In the genomic region with DNA sequence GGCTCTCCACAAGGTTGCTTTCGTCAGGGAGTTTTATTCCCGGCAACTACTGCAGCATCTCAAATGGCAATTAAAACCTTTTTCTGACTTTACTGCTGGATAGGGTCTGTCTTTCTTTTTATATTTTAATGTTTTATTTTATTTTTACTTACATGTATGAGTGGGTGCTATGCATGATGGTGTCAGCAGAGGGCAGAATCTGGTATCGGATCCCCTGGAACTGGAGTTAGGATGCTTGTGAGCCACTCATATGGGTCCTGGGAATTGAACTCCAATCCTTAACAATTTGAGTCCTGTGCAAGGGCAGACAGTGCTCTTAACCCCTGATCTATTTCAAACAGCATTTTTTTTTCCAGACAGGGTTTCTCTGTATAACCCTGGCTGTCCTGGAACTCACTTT, we compare ENCODE assay signal across 17 mouse cellular contexts. TPM values are rescaled to one million over a fixed set of nuclear protein-coding genes. Genes with fewer than 3 reads are reported as not detected.
DNase-seq lines count a peak whose midpoint lies in the region; ATAC-seq and TF ChIP-seq lines count a peak whose summit lies in the region.
"Had no signal": no experiment of that assay in that cellular context is flagged by ENCODE, and none has a peak within 500 bp of the region (broad histone marks: within the 10 kb centered on the region; RNA-seq: fewer than 3 reads in every experiment).

No protein-coding gene starts in this region.

- H3K4me2 ChIP-seq in intestine, postnatal 0 days (replicated peaks; ENCODE audit: low read depth), result no peak overlapping the region
- no peak overlapping the region for H3K4me2 ChIP-seq in intestine, embryonic 15.5 days (replicated peaks)
- H3K4me2 ChIP-seq in neural tube, embryonic 11.5 days (ENCODE audit: low read depth), result no peak overlapping the region
- H3K4me2 ChIP-seq in neural tube, embryonic 15.5 days, result no peak overlapping the region
- H3K4me2 ChIP-seq: forebrain, embryonic 12.5 days; heart, embryonic 15.5 days; liver, embryonic 13.5 days had no signal

- H3K9ac ChIP-seq in intestine, postnatal 0 days (ENCODE audit: low read depth, low read length), result no peak overlapping the region
- H3K9ac ChIP-seq in intestine, embryonic 15.5 days, result no peak overlapping the region
- no peak overlapping the region for H3K9ac ChIP-seq in neural tube, embryonic 11.5 days (ENCODE audit: low read length)
- H3K9ac ChIP-seq in neural tube, embryonic 15.5 days (replicated peaks), result no peak overlapping the region
- H3K9ac ChIP-seq: forebrain, embryonic 12.5 days; heart, embryonic 15.5 days; liver, embryonic 13.5 days had no signal

- no peaks in the 10 kb centered on the region for H3K9me3 ChIP-seq in intestine, postnatal 0 days (ENCODE audit: control insufficient read depth)
- H3K9me3 ChIP-seq in intestine, embryonic 15.5 days, result no peaks in the 10 kb centered on the region
- H3K9me3 ChIP-seq in neural tube, embryonic 11.5 days (ENCODE audit: control insufficient read depth, low read length), result no peaks in the 10 kb centered on the region
- H3K9me3 ChIP-seq in neural tube, embryonic 15.5 days (replicated peaks), result no peaks in the 10 kb centered on the region; the same call in 1 of the 2 replicates
- H3K9me3 ChIP-seq: forebrain, embryonic 12.5 days; heart, embryonic 15.5 days; hindbrain, embryonic 10.5 days; liver, embryonic 13.5 days had no signal

- peak; percentile 53 for TF ChIP-seq CTCF in intestine, postnatal 0 days (IDR thresholded peaks at IDR 0.05; ENCODE audit: low read depth)

- no peaks in the 10 kb centered on the region for H3K4me1 ChIP-seq in intestine, postnatal 0 days (replicated peaks; ENCODE audit: control insufficient read depth, insufficient read depth, low read length)
- no peaks in the 10 kb centered on the region for H3K4me1 ChIP-seq in intestine, embryonic 15.5 days (replicated peaks)
- no peaks in the 10 kb centered on the region for H3K4me1 ChIP-seq in neural tube, embryonic 11.5 days (ENCODE audit: control insufficient read depth, insufficient read depth, low read length)
- H3K4me1 ChIP-seq in neural tube, embryonic 15.5 days, result no peaks in the 10 kb centered on the region
- H3K4me1 ChIP-seq: forebrain, embryonic 12.5 days; heart, embryonic 15.5 days; hindbrain, embryonic 10.5 days; liver, embryonic 13.5 days had no signal

- H3K27ac ChIP-seq in intestine, postnatal 0 days (ENCODE audit: low read depth, low read length), result no peak overlapping the region
- no peak overlapping the region for H3K27ac ChIP-seq in intestine, embryonic 15.5 days
- no peak overlapping the region for H3K27ac ChIP-seq in neural tube, embryonic 11.5 days (ENCODE audit: low read depth, low read length)
- no peak overlapping the region for H3K27ac ChIP-seq in neural tube, embryonic 15.5 days (replicated peaks)
- H3K27ac ChIP-seq: forebrain, embryonic 12.5 days; heart, embryonic 15.5 days; hindbrain, embryonic 10.5 days; liver, embryonic 13.5 days had no signal

- no peaks in the 10 kb centered on the region for H3K27me3 ChIP-seq in intestine, postnatal 0 days (replicated peaks; ENCODE audit: control insufficient read depth, insufficient read depth, low read length)
- no peaks in the 10 kb centered on the region for H3K27me3 ChIP-seq in intestine, embryonic 15.5 days (replicated peaks)
- no peaks in the 10 kb centered on the region for H3K27me3 ChIP-seq in neural tube, embryonic 11.5 days (ENCODE audit: control insufficient read depth, insufficient read depth, low read length)
- no peaks in the 10 kb centered on the region for H3K27me3 ChIP-seq in neural tube, embryonic 15.5 days (replicated peaks)
- H3K27me3 ChIP-seq: liver, embryonic 13.5 days had no signal

- DNase-seq in neural tube, embryonic 11.5 days (ENCODE audit: low spot score), result peak; percentile 11
- DNase-seq in R1 (ENCODE audit: low read depth, low spot score), result peak; percentile 34
- no peak for DNase-seq in thymus, postnatal 4 days
- no peak for DNase-seq in cerebellum, postnatal 10 days
- DNase-seq: adrenal gland, adult 2 months; cerebellum, adult 9-10 months; left cerebral cortex, postnatal 4 days; liver, embryonic 13.5 days; thymus, postnatal 14 days had no signal

- no peaks in the 10 kb centered on the region for H3K36me3 ChIP-seq in intestine, postnatal 0 days (ENCODE audit: control insufficient read depth, insufficient read depth)
- no peaks in the 10 kb centered on the region for H3K36me3 ChIP-seq in intestine, embryonic 15.5 days
- H3K36me3 ChIP-seq in neural tube, embryonic 11.5 days (ENCODE audit: control insufficient read depth, insufficient read depth, low read length), result no peaks in the 10 kb centered on the region
- no peaks in the 10 kb centered on the region for H3K36me3 ChIP-seq in neural tube, embryonic 15.5 days
- H3K36me3 ChIP-seq: forebrain, embryonic 12.5 days; heart, embryonic 15.5 days; hindbrain, embryonic 10.5 days; liver, embryonic 13.5 days had no signal

- 87% methylated on average over 3 of the region's 3 CpGs for WGBS in intestine, postnatal 0 days
- 83% methylated on average over 3 of the region's 3 CpGs for WGBS in intestine, embryonic 15.5 days
- WGBS in neural tube, embryonic 11.5 days, result 85% methylated on average over 3 of the region's 3 CpGs
- WGBS in neural tube, embryonic 15.5 days, result 86% methylated on average over 3 of the region's 3 CpGs

- ATAC-seq in intestine, postnatal 0 days, result no peak
- no peak for ATAC-seq in intestine, embryonic 15.5 days
- ATAC-seq in neural tube, embryonic 11.5 days (ENCODE audit: insufficient read depth, low FRiP score, low TSS enrichment), result no peak
- ATAC-seq in neural tube, embryonic 15.5 days (ENCODE audit: low FRiP score), result no peak
- ATAC-seq: CD4-positive, CD25-positive, alpha-beta regulatory T cell, adult 4 months; intestine, embryonic 16.5 days had no signal

- no peak overlapping the region for H3K4me3 ChIP-seq in intestine, postnatal 0 days (ENCODE audit: low read depth, low read length)
- H3K4me3 ChIP-seq in intestine, embryonic 15.5 days (replicated peaks), result no peak overlapping the region
- no peak overlapping the region for H3K4me3 ChIP-seq in neural tube, embryonic 11.5 days (ENCODE audit: low read depth, low read length)
- H3K4me3 ChIP-seq in neural tube, embryonic 15.5 days (replicated peaks), result no peak overlapping the region
- H3K4me3 ChIP-seq: forebrain, embryonic 12.5 days; heart, embryonic 15.5 days; hindbrain, embryonic 10.5 days; liver, embryonic 13.5 days had no signal

RNA-seq across cellular contexts. Expression of a gene that starts 21.4 kb away (rescaled TPM):
- 14.5 and 16.0 TPM in 2 replicates for polyA plus RNA-seq in intestine, postnatal 0 days (2015; fragmentation: Nextera tagmentation; extraction: Ambion mirVana)
- polyA plus RNA-seq in intestine, embryonic 15.5 days (2015; fragmentation: Nextera tagmentation; extraction: Ambion mirVana), result 28.0 and 31.0 TPM in 2 replicates
- 20.0 and 26.7 TPM in 2 replicates for polyA plus RNA-seq in neural tube, embryonic 11.5 days (2014; fragmentation: Nextera tagmentation; extraction: Ambion mirVana)
- polyA plus RNA-seq in neural tube, embryonic 15.5 days (2015; fragmentation: Nextera tagmentation; extraction: Ambion mirVana), result 16.2 and 23.1 TPM in 2 replicates

RNA-seq across cellular contexts. Expression of a gene that starts 34.9 kb away (rescaled TPM):
- 9.0 and 11.1 TPM in 2 replicates for polyA plus RNA-seq in intestine, postnatal 0 days (2015; fragmentation: Nextera tagmentation; extraction: Ambion mirVana)
- 9.9 and 12.3 TPM in 2 replicates for polyA plus RNA-seq in intestine, embryonic 15.5 days (2015; fragmentation: Nextera tagmentation; extraction: Ambion mirVana)
- 13.1 and 14.8 TPM in 2 replicates for polyA plus RNA-seq in neural tube, embryonic 11.5 days (2014; fragmentation: Nextera tagmentation; extraction: Ambion mirVana)
- polyA plus RNA-seq in neural tube, embryonic 15.5 days (2015; fragmentation: Nextera tagmentation; extraction: Ambion mirVana), result 35.6 and 36.5 TPM in 2 replicates

Comparison
In these comparisons a context has a peak if more than half of its experiments do, and no peak if none do; other contexts are left out.
1. DNase-seq: peak in neural tube, embryonic 11.5 days (single experiment) and R1 (single experiment); none in thymus, postnatal 4 days (single experiment) and cerebellum, postnatal 10 days (0 of 2).